Comparison of ENCODE assay signal across 26 mouse cellular contexts in the genomic region with DNA sequence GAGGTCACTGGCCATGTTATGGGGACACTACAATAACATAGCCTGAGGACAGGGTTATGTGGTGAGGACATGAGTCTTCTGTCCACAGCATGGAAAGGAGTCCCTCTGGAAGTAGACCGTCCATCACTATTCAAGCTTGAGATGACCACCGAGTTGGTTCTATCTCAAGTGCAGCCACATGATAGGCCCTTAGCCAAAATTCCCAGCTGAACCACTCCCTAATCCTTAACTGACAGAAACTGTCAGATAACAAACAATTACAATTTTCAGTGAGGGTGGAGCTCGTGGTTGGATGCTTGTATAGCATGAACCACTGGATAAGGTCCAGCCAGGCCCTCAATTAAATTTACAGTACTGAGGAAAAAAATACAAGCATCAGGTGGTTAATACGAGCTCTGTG.
"Had no signal": no experiment of that assay in that cellular context is flagged by ENCODE, and none has a peak within 500 bp of the region (broad histone marks: within the 10 kb centered on the region; RNA-seq: fewer than 3 reads in every experiment).

No protein-coding gene starts in this region.

- H3K4me3 ChIP-seq: intestine, embryonic 15.5 days; kidney, embryonic 15.5 days; left cerebral cortex, adult 2 months; limb, embryonic 12.5 days; limb, embryonic 15.5 days; lung, embryonic 15.5 days; midbrain, embryonic 10.5 days; midbrain, embryonic 13.5 days; myocyte; neural tube, embryonic 13.5 days; stomach, embryonic 15.5 days had no signal

- ATAC-seq: intestine, embryonic 15.5 days; midbrain, embryonic 13.5 days; midbrain, embryonic 16.5 days had no signal

- DNase-seq: kidney, adult 11 months; kidney, adult 8-10 months; kidney, postnatal 10 days; kidney, postnatal 36 days; layer of hippocampus, postnatal 36 days; lung, adult 18-20 months; lung, postnatal 10 days; lung, postnatal 36 days; retina, postnatal 1 day; right cerebral cortex, postnatal 25 days; spleen, adult 18-20 months; thymus, adult 2 months; thymus, postnatal 14 days; thymus, postnatal 4 days had no signal

- H3K9me3 ChIP-seq: intestine, embryonic 15.5 days; kidney, embryonic 15.5 days; limb, embryonic 12.5 days; limb, embryonic 15.5 days; lung, embryonic 15.5 days; midbrain, embryonic 10.5 days; midbrain, embryonic 13.5 days; neural tube, embryonic 13.5 days; stomach, embryonic 15.5 days had no signal

- H3K9ac ChIP-seq: intestine, embryonic 15.5 days; kidney, embryonic 15.5 days; limb, embryonic 12.5 days; limb, embryonic 15.5 days; lung, embryonic 15.5 days; midbrain, embryonic 13.5 days; neural tube, embryonic 13.5 days; stomach, embryonic 15.5 days had no signal

- H3K27ac ChIP-seq: intestine, embryonic 15.5 days; kidney, embryonic 15.5 days; left cerebral cortex, adult 2 months; limb, embryonic 12.5 days; limb, embryonic 15.5 days; lung, embryonic 15.5 days; midbrain, embryonic 10.5 days; midbrain, embryonic 13.5 days; neural tube, embryonic 13.5 days; stomach, embryonic 15.5 days had no signal

- H3K27me3 ChIP-seq: intestine, embryonic 15.5 days; limb, embryonic 15.5 days; lung, embryonic 15.5 days; midbrain, embryonic 13.5 days; neural tube, embryonic 13.5 days; stomach, embryonic 15.5 days had no signal

- H3K36me3 ChIP-seq: intestine, embryonic 15.5 days; kidney, embryonic 15.5 days; limb, embryonic 12.5 days; limb, embryonic 15.5 days; lung, embryonic 15.5 days; midbrain, embryonic 10.5 days; midbrain, embryonic 13.5 days; neural tube, embryonic 13.5 days; stomach, embryonic 15.5 days had no signal

- H3K4me2 ChIP-seq: intestine, embryonic 15.5 days; kidney, embryonic 15.5 days; limb, embryonic 12.5 days; limb, embryonic 15.5 days; lung, embryonic 15.5 days; midbrain, embryonic 13.5 days; neural tube, embryonic 13.5 days; stomach, embryonic 15.5 days had no signal

- H3K4me1 ChIP-seq: intestine, embryonic 15.5 days; kidney, embryonic 15.5 days; limb, embryonic 12.5 days; limb, embryonic 15.5 days; lung, embryonic 15.5 days; midbrain, embryonic 10.5 days; midbrain, embryonic 13.5 days; neural tube, embryonic 13.5 days; stomach, embryonic 15.5 days had no signal
